Mouse (Mus musculus): ENCODE data around the gene Serpinb8.

DNA sequence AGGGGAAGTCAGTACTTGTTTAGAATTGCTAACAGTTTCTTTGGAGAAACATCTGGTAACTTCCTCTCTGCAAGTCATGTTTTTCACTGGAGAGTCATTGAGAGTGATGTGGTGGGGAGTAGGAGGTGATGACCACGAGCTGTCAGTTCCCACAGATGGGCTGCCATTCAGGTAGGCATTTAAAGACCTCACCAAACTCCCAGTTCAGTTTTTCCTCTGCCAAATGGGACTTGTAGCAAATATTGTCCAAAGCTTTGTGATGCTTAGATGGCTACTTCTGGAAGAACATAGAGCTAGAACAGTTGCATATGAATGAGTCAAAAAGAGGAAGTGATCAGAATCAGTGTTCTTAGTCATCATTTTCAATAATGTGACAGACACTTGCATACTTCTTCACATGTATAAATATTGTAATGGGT, 5.8 kb upstream of the Serpinb8 start:
- no peak for TF ChIP-seq CTCF (IDR thresholded peaks at IDR 0.05; ENCODE audit: low read depth)
- TF ChIP-seq EP300 (IDR thresholded peaks at IDR 0.05; ENCODE audit: low read depth), result no peak
